Mouse (Mus musculus): ENCODE results near the gene S100a13.

The S100a13 gene

DNA sequence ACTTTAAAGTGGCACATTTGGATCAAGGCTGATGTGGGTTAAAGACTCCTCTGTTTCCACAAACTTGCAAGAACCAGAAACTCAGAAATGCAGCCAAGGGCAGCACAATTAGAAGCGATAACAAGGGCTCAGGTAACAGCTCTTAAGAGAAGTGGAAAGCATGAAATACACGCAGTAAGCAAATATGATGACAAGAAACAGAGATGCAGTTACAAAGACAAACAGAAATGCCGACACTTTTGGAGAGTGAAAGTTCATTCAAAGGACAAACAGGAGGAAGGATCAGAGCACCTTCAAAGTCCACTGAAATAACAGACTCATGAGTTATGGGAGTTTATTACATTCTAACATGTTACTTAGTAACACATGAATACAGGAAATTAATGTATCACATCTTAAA, 7.9 kb upstream of the S100a13 start:
- DNase-seq (ENCODE audit: low spot score in 2 of 2): no peak

DNA sequence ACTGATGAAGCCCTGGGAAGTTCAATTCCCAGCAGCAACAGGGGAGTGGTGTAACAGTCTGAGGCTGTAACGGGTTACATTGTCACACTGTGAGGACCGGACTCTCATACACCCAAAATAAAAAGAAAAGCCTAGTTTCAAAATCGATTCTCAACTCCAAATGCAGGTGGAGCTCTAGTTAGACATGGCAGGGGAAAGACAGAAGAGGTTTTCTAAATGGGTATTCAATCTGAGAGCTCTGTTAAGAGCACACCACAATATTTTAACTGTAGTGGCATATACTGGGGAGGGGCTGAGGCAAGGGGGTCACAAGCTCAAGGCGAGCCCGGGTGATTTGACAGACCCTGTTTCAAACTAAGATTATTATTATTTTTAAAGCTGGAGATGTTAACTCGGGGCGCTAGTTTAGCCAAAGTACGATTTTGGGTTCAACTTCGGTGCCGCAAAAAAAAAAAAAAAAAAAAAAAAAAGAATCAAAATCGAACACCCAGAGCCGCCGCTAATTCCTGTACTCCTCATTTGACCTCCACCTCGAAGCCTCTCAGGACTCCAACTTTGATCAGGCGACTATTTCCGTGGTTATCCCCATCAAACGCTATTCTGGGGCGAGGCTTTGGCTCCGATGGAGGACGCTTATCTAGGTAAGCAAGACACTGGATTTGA, 5.8 kb upstream of the S100a13 start:
- DNase-seq (ENCODE audit: low spot score in 2 of 2): no peak

DNA sequence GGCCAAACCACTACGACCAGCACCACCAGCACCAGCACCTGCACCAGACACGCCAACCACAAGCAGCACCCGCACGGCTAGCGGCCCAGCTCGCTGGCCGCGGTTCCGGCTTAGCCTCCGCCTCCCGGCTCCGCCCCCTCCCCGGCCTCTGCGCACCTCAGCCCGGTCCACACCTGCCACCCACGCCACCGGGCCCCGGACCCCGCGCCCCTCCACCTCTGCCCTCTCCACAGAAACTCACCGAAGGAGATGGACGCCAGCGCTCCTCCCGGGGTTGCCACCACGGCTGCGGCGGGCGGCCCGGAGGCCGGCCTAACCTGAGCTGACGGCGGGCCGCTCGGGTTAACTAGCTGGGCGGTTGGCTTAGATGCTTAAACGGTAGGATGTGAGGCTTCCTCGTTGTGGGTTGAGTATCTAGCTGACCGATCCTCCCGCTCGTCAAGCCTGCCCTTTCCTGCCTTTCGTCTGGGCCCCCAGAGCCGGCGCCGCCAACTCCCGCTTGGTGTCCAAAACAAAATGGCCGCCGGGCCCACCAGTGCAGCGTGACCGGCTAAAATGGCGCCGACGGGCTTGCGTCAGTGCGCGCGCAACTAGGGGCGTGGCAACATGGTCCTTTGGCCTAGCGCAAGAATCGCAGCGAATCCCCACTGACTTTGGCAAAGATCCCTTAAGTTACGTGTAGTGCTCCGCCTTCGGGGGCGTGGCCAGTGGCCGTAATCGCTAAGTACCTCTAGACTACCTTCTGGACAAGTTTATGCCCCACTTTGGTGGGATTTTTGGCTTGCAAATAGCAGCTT, 5.1 kb upstream of the S100a13 start, which contains the start of gene Chtop:
Gene Chtop, minus strand, starts transcription at position 549 of the 797 bp plus-strand sequence.
- DNase-seq (ENCODE audit: low spot score in 2 of 2): peak; percentile 99 to 100

DNA sequence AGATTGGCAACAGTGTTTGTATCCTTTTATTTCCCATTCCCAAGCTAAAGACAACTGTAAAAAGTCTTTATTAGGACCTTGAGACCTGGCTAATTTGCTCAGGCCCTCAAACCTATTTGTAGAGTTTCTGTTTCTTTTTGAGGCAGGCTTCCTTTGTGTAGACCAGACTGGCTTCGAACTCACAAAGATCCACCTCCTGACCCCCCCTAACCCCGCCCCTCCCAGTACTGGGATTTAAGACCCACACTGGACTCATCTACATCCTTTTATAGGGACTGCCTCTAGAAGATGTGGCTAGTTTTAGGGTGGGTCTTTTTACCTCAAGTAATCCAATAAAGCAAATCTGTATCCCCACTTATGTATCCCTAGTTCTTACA, 4.5 kb upstream of the S100a13 start:
- no peak for DNase-seq (ENCODE audit: low spot score in 2 of 2)

DNA sequence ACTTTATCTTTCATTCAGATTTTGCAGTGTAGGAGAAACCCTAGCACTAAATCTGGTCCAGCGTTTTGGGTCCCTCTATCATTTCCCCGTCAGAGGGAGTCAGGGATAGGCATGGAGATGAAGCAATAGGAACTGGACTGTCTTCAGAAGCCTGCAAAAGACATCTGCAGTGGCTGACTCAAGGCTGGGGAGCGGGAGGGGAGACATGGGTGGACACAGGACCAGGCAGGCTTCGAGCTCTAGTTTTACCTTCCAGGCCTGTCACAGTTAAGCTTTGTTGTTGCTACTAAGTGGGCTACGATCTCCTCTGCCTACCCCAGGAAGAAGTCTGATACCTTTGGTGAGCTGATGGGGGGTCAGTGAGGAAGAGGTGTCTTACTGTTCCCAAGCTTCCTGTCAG, 2.0 kb upstream of the S100a13 start:
- DNase-seq (ENCODE audit: low spot score in 2 of 2): no peak

DNA sequence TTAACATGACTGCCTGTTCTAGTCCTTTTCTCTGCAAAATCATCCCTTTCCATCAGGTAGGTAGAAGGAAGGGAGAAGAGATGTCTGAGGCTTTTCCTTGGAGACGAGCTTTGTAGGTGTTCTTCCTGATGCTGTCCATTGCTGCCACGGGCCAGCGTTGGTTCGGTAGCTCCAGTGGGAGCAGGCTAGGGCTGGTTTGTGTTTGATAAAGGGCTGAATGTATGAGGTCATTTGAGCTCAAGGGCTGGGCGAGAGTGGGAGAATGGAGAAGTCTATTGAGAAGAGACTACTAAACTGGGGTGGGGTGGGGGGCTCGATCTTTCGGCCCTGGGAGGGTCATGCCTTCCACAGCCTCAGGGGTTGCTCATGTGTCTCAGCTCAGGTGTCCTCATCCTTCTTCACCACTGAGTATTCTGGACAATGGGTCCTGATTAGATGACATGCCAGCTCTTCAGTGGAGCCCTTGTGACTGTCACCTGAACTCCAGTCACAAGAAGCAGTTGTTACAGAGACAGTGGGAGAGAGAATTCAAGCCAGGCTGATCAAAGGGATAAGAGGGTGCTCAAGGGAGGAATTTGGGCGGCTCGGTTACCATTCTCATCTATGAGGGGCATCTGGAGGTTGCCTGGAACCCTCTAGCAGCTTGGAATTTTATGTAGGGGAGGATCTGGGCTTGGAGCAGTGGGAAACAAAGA, 1.1 kb upstream of the S100a13 start:
- no peak for DNase-seq (ENCODE audit: low spot score in 2 of 2)

DNA sequence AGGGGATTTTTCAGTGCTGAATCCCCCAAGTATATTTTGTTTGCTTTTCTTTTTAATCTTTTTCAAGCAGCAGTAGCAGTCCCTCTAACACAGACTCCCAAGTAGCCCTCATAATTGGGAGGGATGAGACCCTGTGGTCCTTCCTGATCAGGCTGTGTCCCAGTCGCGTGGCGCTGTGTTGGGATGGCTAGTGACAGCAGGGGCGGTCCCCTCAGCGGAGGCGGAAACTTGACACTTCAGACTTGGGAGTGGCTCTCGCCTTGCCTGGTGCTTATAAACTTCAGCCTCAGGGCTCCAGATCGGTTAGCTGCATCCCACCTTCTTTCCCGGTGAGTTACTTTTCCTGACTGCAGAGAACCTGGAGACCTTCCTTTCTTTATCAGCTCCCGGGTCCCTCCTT, 456 bp downstream of the S100a13 start:
- peak; percentile 69 to 70 for DNase-seq (ENCODE audit: low spot score in 2 of 2)

DNA sequence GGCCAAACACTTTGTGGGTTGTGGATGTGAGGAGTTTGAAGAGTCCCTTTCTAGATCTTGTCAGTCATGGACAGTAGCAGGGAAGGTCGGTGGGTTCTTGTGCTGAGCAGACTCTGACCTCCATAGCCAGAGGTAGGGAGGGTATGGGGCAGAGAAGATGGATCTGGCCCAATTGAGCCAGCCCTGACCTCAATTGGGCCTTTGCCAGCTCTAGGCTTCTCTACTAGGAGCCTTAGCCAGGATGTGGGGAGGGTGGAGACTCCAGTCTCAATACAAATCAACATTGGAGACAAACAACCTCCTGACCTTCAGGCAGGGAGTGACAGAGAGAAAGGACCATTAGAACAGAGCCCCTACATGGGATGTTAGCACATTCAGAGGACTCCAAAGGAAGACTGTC, 1.0 kb downstream of the S100a13 start:
- DNase-seq (ENCODE audit: low spot score in 2 of 2): no peak

DNA sequence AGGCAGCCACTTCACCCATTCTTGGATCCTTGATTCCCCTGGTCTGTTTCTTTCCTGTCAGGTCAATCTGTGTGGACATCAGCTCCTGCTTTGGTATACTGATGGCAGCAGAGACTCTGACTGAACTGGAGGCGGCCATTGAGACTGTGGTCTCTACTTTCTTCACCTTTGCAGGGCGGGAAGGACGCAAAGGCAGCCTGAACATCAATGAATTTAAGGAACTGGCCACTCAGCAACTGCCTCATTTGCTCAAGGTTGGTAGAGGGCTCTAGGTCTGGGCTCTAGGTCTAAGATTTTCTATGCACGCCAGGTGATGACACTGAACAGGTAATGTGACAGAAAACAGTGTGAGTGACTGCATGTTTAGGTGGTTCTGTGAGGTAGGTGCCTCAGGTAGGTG, 1.6 kb downstream of the S100a13 start:
- DNase-seq (ENCODE audit: low spot score in 2 of 2): no peak

DNA sequence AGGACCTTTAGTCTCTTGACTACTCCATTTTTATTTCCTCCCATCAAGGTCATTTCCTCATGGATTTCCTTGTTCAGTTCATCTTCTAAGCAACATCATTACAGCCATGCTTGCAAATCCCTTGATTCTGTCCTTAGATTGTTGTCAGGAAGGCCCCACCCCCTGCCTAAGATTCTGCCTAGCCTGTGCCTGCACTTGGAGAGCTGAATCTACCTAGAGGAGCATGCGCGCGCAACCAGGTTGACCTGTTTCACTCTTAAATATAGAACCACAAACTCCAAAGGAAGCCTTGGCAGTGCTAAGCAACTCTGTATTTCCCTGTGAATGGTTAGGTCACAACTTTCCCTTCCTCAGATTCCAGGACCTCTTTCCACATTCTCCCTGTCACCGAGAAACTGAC, 3.5 kb downstream of the S100a13 start:
- no peak for DNase-seq (ENCODE audit: low spot score in 2 of 2)

DNA sequence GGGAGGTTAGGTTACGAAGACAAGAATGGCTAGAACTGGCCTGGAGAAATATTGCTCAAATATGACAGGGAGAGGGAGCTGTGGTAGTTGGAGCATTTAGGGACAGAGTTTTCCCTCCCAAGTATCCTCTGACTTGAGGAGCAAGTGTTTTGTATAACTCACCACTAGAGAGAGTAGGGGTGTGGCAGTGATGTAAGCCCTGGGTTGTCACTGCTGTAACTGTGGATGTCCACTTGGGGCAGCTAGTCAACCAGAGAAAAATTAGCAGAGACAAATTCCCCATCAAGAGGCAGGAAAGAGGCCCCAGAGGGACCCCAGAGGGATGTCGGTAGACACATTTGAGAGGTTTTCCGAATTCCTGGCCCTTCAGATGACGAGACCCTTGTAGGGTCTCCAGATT, 11.2 kb downstream of the S100a13 start:
- DNase-seq (ENCODE audit: low spot score in 2 of 2): peak in 1 of 2 experiments; percentile 33

DNA sequence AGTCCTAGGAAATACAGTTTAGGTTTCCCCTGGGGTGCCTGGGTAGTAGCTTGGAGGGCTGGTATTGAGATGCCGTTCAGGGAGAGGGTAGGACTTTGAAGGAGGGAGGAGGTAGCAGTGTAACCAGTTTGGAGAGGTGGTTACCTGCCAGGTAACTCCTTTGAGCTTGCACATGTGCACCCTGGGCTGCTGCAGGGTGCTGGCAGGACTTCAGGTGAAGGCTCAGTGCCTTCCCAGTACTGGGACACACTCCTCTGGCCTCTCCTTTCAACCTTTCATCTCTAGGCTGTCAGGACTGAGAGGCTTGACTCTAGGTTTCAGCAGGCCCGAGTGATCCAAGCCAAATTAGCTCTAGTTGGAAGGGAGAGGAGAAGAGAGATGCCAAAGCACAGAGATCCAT, 11.8 kb downstream of the S100a13 start:
- no peak for DNase-seq (ENCODE audit: low spot score in 2 of 2)

DNA sequence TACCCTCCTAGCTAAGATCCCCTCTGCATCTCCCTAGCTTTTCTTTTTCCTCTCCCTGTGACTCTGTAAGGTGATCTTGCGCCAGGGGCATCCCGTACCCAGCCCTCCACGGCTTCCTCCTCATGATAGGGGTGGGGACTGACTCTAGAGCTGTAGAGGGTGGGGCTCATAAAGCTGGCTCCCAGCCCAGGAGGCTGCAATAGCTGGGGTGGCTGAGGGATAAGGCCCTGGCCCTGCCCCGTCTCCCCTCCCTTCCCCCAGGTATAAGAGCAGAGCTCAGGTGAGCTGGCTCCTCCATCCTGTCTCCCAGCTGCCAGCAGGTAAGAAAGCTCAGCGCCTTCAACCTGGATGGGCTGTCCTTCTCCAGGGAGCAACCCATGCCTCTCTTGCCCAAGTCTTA, 12.3 kb downstream of the S100a13 start, which contains the start of gene S100a14:
Gene S100a14, plus strand, starts transcription at position 277 of the 400 bp plus-strand sequence.
- peak in 1 of 2 experiments; percentile 32 for DNase-seq (ENCODE audit: low spot score in 2 of 2)

DNA sequence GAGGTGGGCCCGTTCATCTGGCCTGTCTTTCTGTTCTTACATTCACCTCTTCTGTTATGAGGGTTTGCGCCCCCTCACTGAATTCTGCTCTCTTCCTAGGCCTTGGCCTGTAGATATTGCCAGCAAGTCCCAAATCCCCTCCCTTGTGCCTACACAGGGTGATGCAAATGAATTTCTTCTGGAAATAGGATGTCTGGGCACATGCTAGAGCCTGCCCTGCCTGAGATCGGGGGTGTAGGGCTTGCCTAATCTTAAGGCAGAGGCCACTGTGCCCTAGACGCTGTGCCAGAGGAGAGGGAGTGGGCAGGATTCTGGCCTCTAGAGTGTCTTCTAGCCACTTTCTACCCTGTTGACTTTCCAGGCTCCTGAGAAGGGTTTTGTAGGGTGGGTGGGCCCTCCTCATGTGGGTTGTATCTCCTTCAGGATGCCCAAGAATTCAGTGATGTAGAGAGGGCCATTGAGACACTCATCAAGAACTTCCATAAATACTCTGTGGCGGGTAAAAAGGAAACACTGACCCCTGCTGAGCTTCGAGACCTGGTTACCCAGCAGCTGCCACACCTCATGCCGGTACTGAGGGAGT, 13.1 kb downstream of the S100a13 start:
- DNase-seq (ENCODE audit: low spot score in 2 of 2): no peak

DNA sequence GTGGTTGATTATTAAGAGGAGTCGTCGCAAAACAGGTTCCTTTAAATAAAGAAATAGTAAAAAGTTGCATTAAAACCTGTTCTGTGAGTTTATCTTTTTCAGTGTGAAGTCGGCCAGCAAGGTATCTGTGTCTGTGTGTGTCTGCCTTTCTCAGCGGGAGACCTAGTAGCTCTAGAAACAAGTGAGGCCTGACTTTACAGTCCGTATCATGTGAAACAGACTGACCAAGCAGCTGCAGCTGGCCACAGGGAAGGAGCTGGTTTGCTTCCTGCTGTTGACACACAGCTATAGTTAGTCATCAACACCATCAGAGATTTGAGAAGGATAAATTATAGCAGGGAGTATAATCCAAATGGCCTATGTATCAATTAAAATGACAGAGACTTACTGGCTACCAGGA, 17.5 kb downstream of the S100a13 start:
- DNase-seq (ENCODE audit: low spot score in 2 of 2): no peak

DNA sequence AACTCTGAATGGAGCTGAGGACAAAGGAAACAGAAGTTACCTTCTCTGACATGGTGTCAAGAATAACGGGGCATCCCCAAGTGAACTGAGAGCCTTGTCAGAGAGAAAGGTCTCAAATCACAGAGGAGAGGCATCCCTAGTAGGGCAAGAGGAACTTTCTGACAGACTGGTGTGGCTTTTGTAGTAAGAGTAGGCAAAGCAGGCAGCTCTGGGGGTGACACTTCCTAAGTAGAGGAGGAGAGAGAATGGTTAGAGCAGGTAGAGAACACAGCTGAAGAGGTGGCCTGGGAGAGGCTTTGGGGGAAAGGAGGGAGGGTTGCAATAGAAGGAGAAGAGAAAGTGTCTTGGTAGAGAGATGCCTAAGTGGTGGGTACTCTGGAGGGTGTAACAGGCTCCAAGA, 21.2 kb downstream of the S100a13 start:
- no peak for DNase-seq (ENCODE audit: low spot score in 2 of 2)

DNA sequence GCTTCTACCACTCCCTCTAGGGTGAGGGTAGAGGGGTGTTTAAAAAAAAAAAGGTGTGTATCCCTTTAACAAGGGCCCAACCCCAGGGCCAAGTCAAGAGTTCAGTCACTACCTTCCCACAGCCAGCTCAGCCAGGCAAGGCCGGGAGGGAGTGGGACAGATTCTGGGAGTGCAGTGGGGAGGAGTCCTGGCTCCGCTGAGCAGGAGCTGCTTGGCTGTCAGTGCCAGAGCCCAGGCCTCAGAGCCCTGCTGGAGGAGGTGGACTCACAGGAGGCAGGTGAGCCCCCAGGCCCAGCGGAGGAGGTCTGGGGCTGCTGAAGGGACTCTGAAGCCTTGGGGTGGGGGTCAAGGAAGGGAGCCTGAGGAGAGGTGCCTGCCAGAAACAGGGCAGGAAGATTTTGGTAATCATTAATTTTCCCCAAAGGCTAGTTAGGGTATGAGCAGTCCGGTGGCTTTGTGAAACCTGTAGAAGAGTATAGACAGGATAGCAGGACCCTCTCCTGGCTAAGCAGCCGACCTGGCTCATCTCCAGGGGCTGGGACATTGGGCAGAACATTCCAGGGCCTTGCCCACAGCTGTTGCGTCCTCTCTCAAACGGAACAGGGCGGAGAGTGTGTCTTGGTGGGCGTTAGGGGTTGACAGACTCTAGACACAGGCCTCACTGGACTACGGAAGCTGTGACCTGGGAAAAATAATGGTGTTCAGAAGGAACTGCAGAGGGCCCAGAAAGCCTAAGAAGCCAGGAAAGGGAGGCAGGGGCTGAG, 23.1 kb downstream of the S100a13 start, which contains the start of gene S100a16:
Gene S100a16, plus strand, starts transcription at position 114 of the 764 bp plus-strand sequence.
- no peak for DNase-seq (ENCODE audit: low spot score in 2 of 2)

DNA sequence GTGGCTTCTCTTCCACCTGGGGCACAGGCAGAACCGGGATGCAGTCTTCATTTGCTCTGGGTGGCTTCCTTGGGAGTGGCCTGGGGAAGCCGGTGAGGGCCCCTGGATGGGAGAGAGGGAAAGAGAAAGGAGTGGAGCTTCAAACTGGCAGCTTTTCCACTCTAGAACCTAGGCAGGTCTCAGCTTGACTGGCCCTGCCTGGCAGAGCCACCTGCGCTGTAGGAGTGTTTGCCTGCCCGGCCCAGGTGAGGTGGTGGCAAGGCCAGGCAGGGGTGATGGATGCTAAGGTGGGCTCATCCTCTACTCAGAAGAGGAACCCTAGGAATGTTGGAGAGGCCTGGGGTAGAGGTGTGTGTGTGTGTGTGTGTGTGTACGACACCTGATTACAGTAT, 23.7 kb downstream of the S100a13 start:
- DNase-seq (ENCODE audit: low spot score in 2 of 2): no peak

DNA sequence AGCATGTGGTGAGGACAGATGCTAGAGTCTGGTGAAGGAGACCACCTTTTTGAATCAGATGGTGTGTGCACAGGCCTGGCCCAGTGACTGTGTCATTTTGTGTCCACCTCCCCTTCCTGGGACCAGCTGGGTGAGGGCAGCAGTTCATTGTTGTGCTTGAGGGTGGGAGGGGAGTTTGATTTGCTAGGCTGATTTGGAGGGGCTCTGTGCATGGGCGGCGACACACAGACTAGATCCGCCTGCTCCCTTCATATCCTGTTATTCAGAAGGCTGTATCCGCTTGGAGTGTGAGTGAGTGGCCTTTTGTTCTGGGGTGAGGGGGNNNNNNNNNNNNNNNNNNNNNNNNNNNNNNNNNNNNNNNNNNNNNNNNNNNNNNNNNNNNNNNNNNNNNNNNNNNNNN, 26.7 kb downstream of the S100a13 start:
- DNase-seq (ENCODE audit: low spot score in 2 of 2): no peak

DNA sequence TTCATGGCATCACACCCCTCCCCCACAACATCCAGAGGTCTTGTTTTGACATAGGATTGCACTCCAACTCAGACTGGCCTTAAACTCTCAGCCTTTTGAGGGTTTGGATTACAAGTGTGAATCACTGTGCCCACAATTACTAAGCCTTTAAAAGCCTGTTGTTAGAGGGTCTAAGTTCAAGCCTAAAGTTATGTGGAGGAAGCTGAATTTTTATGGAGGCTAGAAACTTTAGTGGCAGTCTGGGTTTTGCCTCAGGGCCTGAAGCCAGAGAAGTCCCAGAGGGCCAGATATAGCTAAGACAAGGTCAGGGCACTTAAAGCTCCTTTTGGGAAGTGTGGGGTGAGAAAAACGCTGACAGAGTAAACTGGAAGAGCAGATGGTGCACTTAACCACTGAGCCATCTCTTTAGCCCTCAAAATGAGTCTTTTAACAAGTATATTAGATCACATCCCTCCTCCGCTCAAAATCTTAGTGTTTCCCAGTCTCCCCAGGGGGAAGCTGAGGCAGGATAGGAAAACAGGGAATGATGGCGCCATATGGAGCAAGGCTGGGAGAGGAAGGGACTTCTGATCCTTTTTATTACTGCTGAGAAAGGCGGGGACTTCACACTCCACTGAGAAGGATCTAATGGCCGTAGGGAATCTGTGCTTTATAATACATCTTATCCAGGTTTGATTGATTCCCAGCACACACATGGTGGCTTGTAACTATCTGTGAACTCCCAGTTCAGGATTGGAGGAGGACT, 35.6 kb downstream of the S100a13 start:
- DNase-seq (ENCODE audit: low spot score in 2 of 2): no peak

DNA sequence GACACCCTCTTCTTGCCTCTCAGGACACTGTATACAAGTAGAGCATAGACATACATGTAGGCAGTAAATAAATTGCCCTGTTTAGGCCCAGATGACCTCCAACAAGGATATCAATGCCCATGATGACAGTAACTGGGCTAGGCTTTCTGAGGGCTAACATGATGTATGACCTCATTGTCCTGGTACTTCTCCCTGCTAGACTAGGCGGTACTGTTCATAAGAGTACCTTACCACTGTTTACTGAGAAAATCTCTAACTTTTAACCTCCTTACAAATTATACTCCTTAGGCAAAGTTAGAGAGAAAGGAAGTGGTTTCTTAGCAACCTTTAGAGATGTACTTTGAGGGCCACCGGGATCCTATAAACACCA, 36.2 kb downstream of the S100a13 start:
- no peak for DNase-seq (ENCODE audit: low spot score in 2 of 2)

All from spleen, postnatal 36 days (tissue).